In the genomic region with DNA sequence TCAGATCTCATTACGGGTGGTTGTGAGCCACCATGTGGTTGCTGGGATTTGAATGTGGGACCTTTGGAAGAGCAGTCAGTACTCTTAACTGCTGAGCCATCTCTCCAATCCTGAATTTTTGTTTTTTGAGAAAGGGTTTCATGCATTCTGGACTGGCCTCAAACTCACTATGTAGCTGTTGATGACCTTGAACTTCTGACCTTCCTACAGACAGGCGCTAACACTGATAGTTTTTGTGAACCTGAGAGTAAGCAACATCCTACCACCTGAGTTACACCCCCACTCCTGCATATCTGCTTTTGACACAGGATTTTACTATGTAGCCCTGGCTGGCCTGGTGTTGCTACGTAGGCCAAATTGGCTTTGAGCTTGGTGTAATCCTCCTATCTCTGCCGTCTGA, we compare ENCODE assay signal across 19 mouse cellular contexts.
"Had no signal": no experiment of that assay in that cellular context is flagged by ENCODE, and none has a peak within 500 bp of the region (broad histone marks: within the 10 kb centered on the region; RNA-seq: fewer than 3 reads in every experiment).

No protein-coding gene starts in this region.

- H3K4me3 ChIP-seq: midbrain, embryonic 10.5 days; midbrain, embryonic 12.5 days; myocyte; neural tube, embryonic 13.5 days; neural tube, embryonic 15.5 days had no signal

- H3K9ac ChIP-seq: lung, embryonic 14.5 days; midbrain, embryonic 12.5 days; neural tube, embryonic 13.5 days; neural tube, embryonic 15.5 days had no signal

- H3K9me3 ChIP-seq: midbrain, embryonic 10.5 days; midbrain, embryonic 12.5 days; neural tube, embryonic 13.5 days; neural tube, embryonic 15.5 days had no signal

- H3K27ac ChIP-seq: midbrain, embryonic 10.5 days; midbrain, embryonic 12.5 days; neural tube, embryonic 13.5 days; neural tube, embryonic 15.5 days had no signal

- H3K27me3 ChIP-seq: midbrain, embryonic 12.5 days; neural tube, embryonic 13.5 days; neural tube, embryonic 15.5 days had no signal

- H3K36me3 ChIP-seq: midbrain, embryonic 10.5 days; midbrain, embryonic 12.5 days; neural tube, embryonic 13.5 days; neural tube, embryonic 15.5 days had no signal

- ATAC-seq: midbrain, embryonic 16.5 days had no signal

- H3K4me2 ChIP-seq: lung, embryonic 14.5 days; midbrain, embryonic 12.5 days; neural tube, embryonic 13.5 days; neural tube, embryonic 15.5 days had no signal

- DNase-seq: lung, adult 18-20 months; lung, embryonic 14.5 days; lung, postnatal 10 days; lung, postnatal 4 days; midbrain, embryonic 14.5 days; retina, postnatal 1 day; right cerebral cortex, adult 18-20 months; right cerebral cortex, postnatal 25 days; right cerebral cortex, postnatal 4 days; spleen, adult 18-20 months; thymus, adult 18-20 months; thymus, postnatal 14 days; thymus, postnatal 36 days had no signal
